Mouse (Mus musculus): ENCODE results near the gene Ctsg. TPM values are rescaled to one million over a fixed set of nuclear protein-coding genes. Genes with fewer than 3 reads are reported as not detected.
"Not testable (repeated sequence)": the region's sequence is repeated elsewhere in the genome, so short reads cannot be mapped to it uniquely, and the experiment has no call there.

Ctsg gene
- polyA plus RNA-seq (2015; fragmentation: Nextera tagmentation; extraction: Ambion mirVana) = 0.45 TPM in 1 of 2 replicates, not detected in the other

GRCm38 (mm10) chr14:56102386-56102785 is at the start of gene Ctsg:
TSS of gene Ctsg (minus strand) at chr14:56102574.
- Histone ChIP-seq H3K4me1 (replicated peaks) (no peaks in the 10 kb centered on the region), H3K9ac (no peak within 1 kb of the TSS), H3K27ac (no peak within 1 kb of the TSS), H3K4me3 (replicated peaks) (no peak within 1 kb of the TSS), H3K4me2 (replicated peaks) (no peak within 1 kb of the TSS), H3K27me3 (replicated peaks) (no peaks in the 10 kb centered on the region), H3K36me3 (no peaks in the 10 kb centered on the region), H3K9me3 (no peaks in the 10 kb centered on the region)
- WGBS = 67% methylated on average over 10 of the region's 10 CpGs
- ATAC-seq = no peak

GRCm38 (mm10) chr14:56133675-56134074 is 31.3 kb upstream of the Ctsg start:
- 86% methylated on average over 1 of the region's 1 CpGs for WGBS
- not testable (repeated sequence) for H3K4me3 ChIP-seq (replicated peaks); H3K36me3 ChIP-seq; H3K9ac ChIP-seq; H3K9me3 ChIP-seq; H3K4me2 ChIP-seq (replicated peaks); H3K4me1 ChIP-seq (replicated peaks); H3K27ac ChIP-seq; H3K27me3 ChIP-seq (replicated peaks); ATAC-seq

GRCm38 (mm10) chr14:56132508-56132907 is 30.1 kb upstream of the Ctsg start, which contains the start of gene Gzmd:
TSS of gene Gzmd (minus strand) at chr14:56132608.
- ATAC-seq; H3K9ac ChIP-seq; H3K27ac ChIP-seq; H3K27me3 ChIP-seq (replicated peaks); H3K4me2 ChIP-seq (replicated peaks); H3K9me3 ChIP-seq; H3K4me3 ChIP-seq (replicated peaks); H3K36me3 ChIP-seq; H3K4me1 ChIP-seq (replicated peaks): not testable (repeated sequence)
- 73% methylated on average over 2 of the region's 2 CpGs for WGBS

- Histone ChIP-seq H3K4me3 (replicated peaks) (no peak overlapping the region), H3K27me3 (replicated peaks) (no peaks in the 10 kb centered on the region), H3K4me2 (replicated peaks) (no peak overlapping the region), H3K36me3 (no peaks in the 10 kb centered on the region), H3K27ac (no peak overlapping the region), H3K4me1 (replicated peaks) (no peaks in the 10 kb centered on the region), H3K9ac (no peak overlapping the region), H3K9me3 (no peaks in the 10 kb centered on the region)
- ATAC-seq = no peak
- 54% methylated on average over 3 of the region's 3 CpGs for WGBS
These were observed 26.0 kb upstream of the Ctsg start for GRCm38 (mm10) chr14:56128341-56128740.

- no peak for ATAC-seq
- no peak overlapping the region for H3K4me3 ChIP-seq (replicated peaks)
- no peaks in the 10 kb centered on the region for H3K27me3 ChIP-seq (replicated peaks)
- no peak overlapping the region for H3K9ac ChIP-seq
- no peaks in the 10 kb centered on the region for H3K36me3 ChIP-seq
- H3K4me2 ChIP-seq (replicated peaks) = no peak overlapping the region
- H3K4me1 ChIP-seq (replicated peaks) = no peaks in the 10 kb centered on the region
- 84% methylated on average over 3 of the region's 3 CpGs for WGBS
- no peaks in the 10 kb centered on the region for H3K9me3 ChIP-seq
- no peak overlapping the region for H3K27ac ChIP-seq
These were observed 21.1 kb upstream of the Ctsg start for GRCm38 (mm10) chr14:56123516-56123915.

GRCm38 (mm10) chr14:56120525-56120924 is 18.2 kb upstream of the Ctsg start, which contains the start of gene Gzme:
TSS of gene Gzme (minus strand) at chr14:56120625.
- H3K4me1 ChIP-seq (replicated peaks) = no peaks in the 10 kb centered on the region
- no peak within 1 kb of the TSS for H3K9ac ChIP-seq
- H3K4me3 ChIP-seq (replicated peaks) = no peak within 1 kb of the TSS
- H3K27ac ChIP-seq = no peak within 1 kb of the TSS
- ATAC-seq = no peak
- no peaks in the 10 kb centered on the region for H3K36me3 ChIP-seq
- no peaks in the 10 kb centered on the region for H3K27me3 ChIP-seq (replicated peaks)
- no peak within 1 kb of the TSS for H3K4me2 ChIP-seq (replicated peaks)
- no peaks in the 10 kb centered on the region for H3K9me3 ChIP-seq

GRCm38 (mm10) chr14:56115531-56116310 is 13.3 kb upstream of the Ctsg start:
- H3K9ac ChIP-seq; H3K27me3 ChIP-seq (replicated peaks); H3K27ac ChIP-seq; ATAC-seq; H3K4me2 ChIP-seq (replicated peaks); H3K36me3 ChIP-seq; H3K4me1 ChIP-seq (replicated peaks); H3K9me3 ChIP-seq; H3K4me3 ChIP-seq (replicated peaks): not testable (repeated sequence)
- 89% methylated on average over 33 of the region's 33 CpGs for WGBS

- no peaks in the 10 kb centered on the region for H3K27me3 ChIP-seq (replicated peaks)
- no peak overlapping the region for H3K9ac ChIP-seq
- no peak overlapping the region for H3K4me2 ChIP-seq (replicated peaks)
- WGBS = 84% methylated on average over 13 of the region's 13 CpGs
- no peak for ATAC-seq
- H3K36me3 ChIP-seq = no peaks in the 10 kb centered on the region
- H3K9me3 ChIP-seq = no peaks in the 10 kb centered on the region
- H3K27ac ChIP-seq = no peak overlapping the region
- no peak overlapping the region for H3K4me3 ChIP-seq (replicated peaks)
- H3K4me1 ChIP-seq (replicated peaks) = no peaks in the 10 kb centered on the region
These were observed 3.2 kb upstream of the Ctsg start for GRCm38 (mm10) chr14:56105447-56106180.

GRCm38 (mm10) chr14:56105016-56105415 is 2.6 kb upstream of the Ctsg start:
- H3K9me3 ChIP-seq = no peaks in the 10 kb centered on the region
- no peak overlapping the region for H3K9ac ChIP-seq
- no peak overlapping the region for H3K4me3 ChIP-seq (replicated peaks)
- WGBS = 78% methylated on average over 5 of the region's 5 CpGs
- no peaks in the 10 kb centered on the region for H3K4me1 ChIP-seq (replicated peaks)
- no peak overlapping the region for H3K4me2 ChIP-seq (replicated peaks)
- H3K27me3 ChIP-seq (replicated peaks) = no peaks in the 10 kb centered on the region
- no peak for ATAC-seq
- no peak overlapping the region for H3K27ac ChIP-seq
- no peaks in the 10 kb centered on the region for H3K36me3 ChIP-seq

GRCm38 (mm10) chr14:56103452-56103851 is 1.1 kb upstream of the Ctsg start:
- Histone ChIP-seq H3K9ac (no peak overlapping the region), H3K4me2 (replicated peaks) (no peak overlapping the region), H3K4me3 (replicated peaks) (no peak overlapping the region), H3K27ac (no peak overlapping the region), H3K27me3 (replicated peaks) (no peaks in the 10 kb centered on the region), H3K4me1 (replicated peaks) (no peaks in the 10 kb centered on the region), H3K36me3 (no peaks in the 10 kb centered on the region), H3K9me3 (no peaks in the 10 kb centered on the region)
- 64% methylated on average over 3 of the region's 3 CpGs for WGBS
- ATAC-seq = no peak

- no peak overlapping the region for H3K4me2 ChIP-seq (replicated peaks)
- no peaks in the 10 kb centered on the region for H3K9me3 ChIP-seq
- no peak overlapping the region for H3K27ac ChIP-seq
- no peaks in the 10 kb centered on the region for H3K36me3 ChIP-seq
- no peak overlapping the region for H3K9ac ChIP-seq
- no peak overlapping the region for H3K4me3 ChIP-seq (replicated peaks)
- 74% methylated on average over 4 of the region's 4 CpGs for WGBS
- no peaks in the 10 kb centered on the region for H3K4me1 ChIP-seq (replicated peaks)
- ATAC-seq = no peak
- no peaks in the 10 kb centered on the region for H3K27me3 ChIP-seq (replicated peaks)
These were observed 3.4 kb downstream of the Ctsg start for GRCm38 (mm10) chr14:56098940-56099339.

- Histone ChIP-seq H3K4me1 (replicated peaks) (no peaks in the 10 kb centered on the region), H3K27ac (no peak overlapping the region), H3K9me3 (no peaks in the 10 kb centered on the region), H3K4me2 (replicated peaks) (no peak overlapping the region), H3K36me3 (no peaks in the 10 kb centered on the region), H3K9ac (no peak overlapping the region), H3K27me3 (replicated peaks) (no peaks in the 10 kb centered on the region), H3K4me3 (replicated peaks) (no peak overlapping the region)
- no peak for ATAC-seq
- WGBS = 46% methylated on average over 1 of the region's 1 CpGs
These were observed 4.8 kb downstream of the Ctsg start for GRCm38 (mm10) chr14:56097597-56097996.

- Histone ChIP-seq H3K9ac (no peak overlapping the region), H3K4me1 (replicated peaks) (no peaks in the 10 kb centered on the region), H3K4me3 (replicated peaks) (no peak overlapping the region), H3K27ac (no peak overlapping the region), H3K4me2 (replicated peaks) (no peak overlapping the region), H3K9me3 (no peaks in the 10 kb centered on the region), H3K36me3 (no peaks in the 10 kb centered on the region), H3K27me3 (replicated peaks) (no peaks in the 10 kb centered on the region)
- WGBS = 61% methylated on average over 2 of the region's 2 CpGs
- no peak for ATAC-seq
These were observed 9.0 kb downstream of the Ctsg start for GRCm38 (mm10) chr14:56093353-56093752.
